Mouse (Mus musculus) myocyte (in vitro differentiated cells): ENCODE results near the gene Tmem87a.

Experiments used
- CEBPB ChIP-seq: IDR thresholded peaks from 2 replicates; pipeline ENCODE4 v1.6.1; 2011; ENCODE audit warnings: mild to moderate bottlenecking, moderate library complexity; ENCODE audit not compliant: poor library complexity, insufficient read depth, severe bottlenecking
- E2F4 ChIP-seq: IDR thresholded peaks from one replicate; pipeline ENCODE4 v1.6.1; 2011; ENCODE audit warnings: mild to moderate bottlenecking, control low read depth, moderate library complexity; ENCODE audit not compliant: insufficient read depth
- MYOD1 ChIP-seq, 3 experiments: IDR thresholded peaks; one replicate each; pipeline ENCODE4 v1.6.1; 2011; ENCODE audit warnings: control low read depth in 2 of 3, low read depth in 2 of 3, mild to moderate bottlenecking in 2 of 3, moderate library complexity in 1 of 3; ENCODE audit not compliant: insufficient read length in 2 of 3, control insufficient read depth in 1 of 3
- MYOG ChIP-seq, 3 experiments: IDR thresholded peaks; one replicate each; pipeline ENCODE4 v1.6.1; 2011; ENCODE audit warnings: control low read depth in 2 of 3, low read depth in 2 of 3, mild to moderate bottlenecking in 2 of 3; ENCODE audit not compliant: insufficient read length in 2 of 3, control insufficient read depth in 1 of 3, insufficient read depth in 1 of 3
- POLR2A ChIP-seq: IDR thresholded peaks from one replicate; pipeline ENCODE4 v1.6.1; 2011; ENCODE audit warnings: low read depth, mild to moderate bottlenecking, control low read depth, moderate library complexity; ENCODE audit not compliant: insufficient read length
- POLR2AphosphoS2 ChIP-seq: IDR thresholded peaks from one replicate; pipeline ENCODE4 v1.6.1; 2011; ENCODE audit warnings: low read depth, control low read depth; ENCODE audit not compliant: insufficient read length
- TCF12 ChIP-seq: IDR thresholded peaks from one replicate; pipeline ENCODE4 v1.6.1; 2011; ENCODE audit warnings: mild to moderate bottlenecking, control low read depth; ENCODE audit not compliant: poor library complexity, insufficient read depth, severe bottlenecking
- TCF3 ChIP-seq: IDR thresholded peaks from one replicate; pipeline ENCODE4 v1.6.1; 2011; ENCODE audit warnings: low read depth, control low read depth; ENCODE audit not compliant: insufficient read length
- USF1 ChIP-seq: IDR thresholded peaks from one replicate; pipeline ENCODE4 v1.6.1; 2011; ENCODE audit warnings: low read depth, mild to moderate bottlenecking, control low read depth, moderate library complexity

- no peak for TF ChIP-seq POLR2A
- no peak for TF ChIP-seq USF1
- TF ChIP-seq TCF3 = no peak
- no peak for TF ChIP-seq E2F4
- TF ChIP-seq TCF12 = no peak
- TF ChIP-seq POLR2AphosphoS2 = no peak
- TF ChIP-seq MYOD1 (IDR thresholded peaks at IDR 0.05; ENCODE audit: control insufficient read depth in 1 of 3, insufficient read length in 2 of 3, low read depth in 2 of 3) = no peak
- TF ChIP-seq CEBPB = no peak
- no peak for TF ChIP-seq MYOG (IDR thresholded peaks at IDR 0.05; ENCODE audit: control insufficient read depth in 1 of 3, insufficient read depth in 1 of 3, insufficient read length in 2 of 3, low read depth in 2 of 3)
These were observed 89.4 kb downstream of the Tmem87a start for GRCm38 (mm10) chr2:120314487-120314886.
